Mouse (Mus musculus) spleen, adult 2 months (tissue): Measurements from ENCODE around the gene Pim2. TPM values are rescaled to one million over a fixed set of nuclear protein-coding genes. Genes with fewer than 3 reads are reported as not detected.
A peak's percentile ranks its signal among the peaks of the same experiment; 100 is the strongest.
"Not testable (repeated sequence)": the region's sequence is repeated elsewhere in the genome, so short reads cannot be mapped to it uniquely, and the experiment has no call there.

Experiments
- DNase-seq, 2 experiments: peaks; one replicate each; pipeline versions ENCODE4 v3.0.0 to v3.0.0-alpha.2; 2012 to 2021; ENCODE audit warnings: low spot score in 2 of 2, low read depth in 1 of 2
- H3K27ac ChIP-seq: fragments of 200-500 bp; 2 replicates; pipeline ENCODE4 v1.5.1; 2012; ENCODE audit warnings: low read length, inconsistent platforms; ENCODE audit not compliant: insufficient read depth
- H3K27me3 ChIP-seq: fragments of 200-500 bp; 2 replicates; pipeline ENCODE4 v1.6.1; 2012; ENCODE audit warnings: mild to moderate bottlenecking, moderate library complexity, low read length, inconsistent platforms; ENCODE audit not compliant: control insufficient read depth, insufficient read depth
- H3K36me3 ChIP-seq: fragments of 200-500 bp; 2 replicates; pipeline ENCODE4 v1.6.1; 2012; ENCODE audit warnings: mild to moderate bottlenecking, low read length, inconsistent platforms; ENCODE audit not compliant: control insufficient read depth, insufficient read depth
- H3K4me1 ChIP-seq: fragments of 200-500 bp; 2 replicates; pipeline ENCODE4 v1.6.1; 2011; ENCODE audit warnings: inconsistent platforms; ENCODE audit not compliant: control insufficient read depth, insufficient read depth, insufficient read length
- H3K4me3 ChIP-seq: fragments of 200-500 bp; 2 replicates; pipeline ENCODE4 v1.5.1; 2011; ENCODE audit warnings: mild to moderate bottlenecking, inconsistent platforms; ENCODE audit not compliant: insufficient read depth, insufficient read length; ENCODE audit errors: extremely low read depth
- CTCF ChIP-seq: fragments of 200-500 bp; IDR thresholded peaks from 2 replicates; pipeline ENCODE4 v1.5.1; 2011; ENCODE audit warnings: mild to moderate bottlenecking, inconsistent platforms; ENCODE audit not compliant: insufficient read depth, insufficient read length, insufficient replicate concordance; ENCODE audit errors: extremely low read depth
- POLR2A ChIP-seq: fragments of 200-500 bp; IDR thresholded peaks from 2 replicates; pipeline ENCODE4 v1.6.1; 2011; ENCODE audit warnings: low read depth, low read length, inconsistent platforms
- WGBS: fragments of 180-500 bp; shearing (Covaris S2); methylation state at CpG from one replicate; pipeline ENCODE4 v1.1.7; 2018; 5-methylcytosine and 5-hydroxymethylcytosine counted together
- polyA plus RNA-seq: library from polyadenylated mRNA; depleted of rRNA; stranded (reverse); fragments of >200 nt; gene quantifications from 2 replicates; pipeline ENCODE4 v1.2.3, GENCODE M21; 2012

Pim2 gene
- polyA plus RNA-seq, 1 experiment = 40.1 TPM

DNA sequence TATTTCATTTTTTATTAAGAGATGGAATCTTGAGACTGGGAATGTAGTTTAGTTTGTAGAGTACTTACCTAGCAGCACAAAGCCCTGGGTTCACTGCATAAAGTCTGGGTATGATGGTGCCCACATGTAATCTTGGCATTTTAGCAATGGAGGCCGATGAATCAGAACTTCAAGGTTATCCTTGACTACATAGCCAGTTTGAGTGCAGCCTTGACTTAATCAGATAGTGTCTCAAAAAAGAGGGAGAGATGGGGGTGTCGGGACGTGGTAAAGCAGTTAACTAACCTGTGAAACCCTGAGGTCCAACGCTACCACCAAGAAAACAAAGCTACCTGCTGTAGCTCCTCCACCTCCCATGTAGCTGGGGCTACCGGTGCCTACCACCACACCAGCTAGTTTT is 26.4 kb downstream of the Pim2 start:
- no peak overlapping the region for H3K27ac ChIP-seq
- peaks cover 3% of the 10 kb centered on the region for H3K36me3 ChIP-seq

DNA sequence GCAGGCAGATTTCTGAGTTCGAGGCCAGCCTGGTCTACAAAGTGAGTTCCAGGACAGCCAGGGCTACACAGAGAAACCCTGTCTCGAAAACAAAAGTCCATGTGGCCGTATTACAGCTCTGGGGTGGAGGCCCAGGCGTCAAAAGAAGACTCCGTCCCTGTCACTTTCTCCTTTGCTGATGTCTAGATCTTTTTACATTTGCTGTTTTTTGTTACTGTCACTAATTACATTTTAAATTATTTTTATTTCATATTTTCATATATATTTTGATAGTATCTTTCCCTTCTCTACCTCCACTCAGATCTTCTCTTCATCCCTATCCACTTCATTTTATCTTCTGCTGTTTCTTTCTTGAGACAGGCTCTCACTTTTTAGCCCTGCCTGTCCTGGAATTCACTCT is 29.7 kb downstream of the Pim2 start, which contains the start of gene Gm10491:
Gm10491 (minus strand) TSS at position 101 of the 400 bp plus-strand sequence.
- Histone ChIP-seq H3K4me3 (no peak within 1 kb of the TSS), H3K36me3 (peaks cover 3% of the 10 kb centered on the region), H3K27me3 (no peaks in the 10 kb centered on the region), H3K4me1 (no peaks in the 10 kb centered on the region), H3K27ac (no peak within 1 kb of the TSS)
- DNase-seq = no peak
- 87% methylated on average over 5 of the region's 5 CpGs for WGBS
- TF ChIP-seq POLR2A (no peak), CTCF (no peak)

More for the DNA sequence above, 26.4 kb downstream of the Pim2 start:
- H3K4me1 ChIP-seq = no peaks in the 10 kb centered on the region
- WGBS = 92% methylated on average over 5 of the region's 5 CpGs
- no peaks in the 10 kb centered on the region for H3K27me3 ChIP-seq
- no peak for DNase-seq
- TF ChIP-seq POLR2A = no peak
- TF ChIP-seq CTCF = no peak
- no peak overlapping the region for H3K4me3 ChIP-seq

DNA sequence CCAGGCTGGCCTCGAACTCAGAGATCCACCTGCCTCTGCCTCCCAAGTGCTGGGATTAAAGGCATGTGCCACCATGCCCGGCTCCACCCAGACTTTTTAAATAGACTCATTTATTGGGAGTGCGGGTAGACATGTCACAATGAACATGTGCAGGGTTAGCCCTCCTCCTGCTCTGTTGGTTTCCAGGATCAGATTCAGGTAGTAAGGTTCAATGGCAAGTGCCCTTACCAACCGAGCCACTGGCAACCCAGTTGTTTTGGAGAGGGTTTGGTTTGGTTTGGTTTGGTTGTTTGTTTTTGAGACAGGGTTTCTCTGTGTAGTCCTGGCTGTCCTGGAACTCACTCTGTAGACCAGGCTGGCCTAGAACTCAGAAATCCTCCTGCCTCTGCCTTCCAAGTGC is 31.2 kb downstream of the Pim2 start, which contains the start of gene Gm10490:
Gm10490 (plus strand) TSS at position 301 of the 400 bp plus-strand sequence.
- WGBS = 85% methylated on average over 4 of the region's 4 CpGs
- not testable (repeated sequence) for H3K27me3 ChIP-seq

DNA sequence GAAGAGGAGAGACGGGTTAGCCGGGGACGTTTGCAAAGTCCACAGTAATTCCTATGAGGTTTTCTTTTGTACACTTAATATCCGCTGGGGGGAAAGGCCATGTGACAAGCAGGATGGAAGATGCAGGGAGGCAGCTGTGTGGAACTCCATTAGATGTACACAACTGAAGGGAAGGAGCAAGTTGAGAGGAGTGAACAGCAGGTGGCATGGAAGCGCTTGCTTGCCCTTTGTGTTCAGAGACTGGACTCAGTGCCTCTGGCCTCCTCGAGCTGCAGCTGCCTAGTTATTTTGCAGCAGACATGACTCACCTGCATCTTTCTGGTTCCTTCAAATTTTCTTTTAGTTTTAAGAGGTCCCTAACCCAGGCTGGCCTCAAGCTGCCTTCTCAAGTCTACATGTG is 32.4 kb downstream of the Pim2 start:
- TF ChIP-seq CTCF (no peak), POLR2A (no peak)
- Histone ChIP-seq H3K27ac (no peak overlapping the region), H3K36me3 (peaks cover 3% of the 10 kb centered on the region), H3K27me3 (no peaks in the 10 kb centered on the region), H3K4me1 (no peaks in the 10 kb centered on the region), H3K4me3 (no peak overlapping the region)
- WGBS = 74% methylated on average over 6 of the region's 6 CpGs
- DNase-seq = no peak

More for the DNA sequence above, 31.2 kb downstream of the Pim2 start, which contains the start of gene Gm10490:
- H3K36me3 ChIP-seq, H3K4me1 ChIP-seq, DNase-seq, H3K27ac ChIP-seq, H3K4me3 ChIP-seq: not testable (repeated sequence)

DNA sequence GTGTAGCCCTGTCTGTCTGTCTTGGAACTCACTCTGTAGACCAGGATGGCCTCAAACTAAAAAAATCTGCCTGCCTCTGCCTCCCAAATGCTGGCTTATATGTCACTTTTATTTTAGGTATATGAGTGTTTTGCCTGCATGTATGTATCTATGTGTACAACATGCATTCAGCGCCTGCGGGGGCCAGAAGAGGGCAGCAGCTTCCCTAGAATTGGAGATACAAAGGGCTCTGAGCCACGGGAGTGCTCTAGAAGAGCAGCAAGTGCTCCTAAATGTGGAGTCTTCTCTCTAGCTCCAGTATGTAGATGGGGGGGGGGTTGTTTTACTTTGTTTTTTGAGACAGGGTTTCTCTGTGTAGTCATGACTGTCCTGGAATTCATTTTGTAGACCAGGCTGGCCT is 37.6 kb downstream of the Pim2 start:
- not testable (repeated sequence) for H3K4me1 ChIP-seq, H3K27me3 ChIP-seq, H3K4me3 ChIP-seq, H3K27ac ChIP-seq, H3K36me3 ChIP-seq
- WGBS = 22% methylated on average over 3 of the region's 3 CpGs
- peak in 1 of 2 experiments; percentile 13 for DNase-seq

DNA sequence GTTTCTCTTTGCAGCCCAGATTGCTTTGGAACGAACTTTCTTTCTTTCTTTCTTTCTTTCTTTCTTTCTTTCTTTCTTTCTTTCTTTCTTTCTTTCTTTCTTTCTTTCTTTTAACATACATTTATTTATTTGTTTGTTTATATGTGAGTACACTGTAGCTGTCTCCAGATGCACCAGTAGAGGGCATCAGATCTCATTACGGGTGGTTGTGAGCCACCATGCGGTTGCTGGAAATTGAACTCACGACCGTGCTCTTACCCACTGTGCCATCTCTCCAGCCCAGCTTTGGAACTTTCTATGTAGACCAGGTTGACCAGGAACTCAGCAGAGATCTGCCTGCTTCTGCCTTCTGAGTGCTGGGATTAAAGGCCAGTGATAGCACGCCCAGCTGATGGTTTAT is 39.9 kb downstream of the Pim2 start:
- H3K4me3 ChIP-seq, H3K36me3 ChIP-seq: not testable (repeated sequence)
- WGBS = 67% methylated on average over 6 of the region's 6 CpGs

DNA sequence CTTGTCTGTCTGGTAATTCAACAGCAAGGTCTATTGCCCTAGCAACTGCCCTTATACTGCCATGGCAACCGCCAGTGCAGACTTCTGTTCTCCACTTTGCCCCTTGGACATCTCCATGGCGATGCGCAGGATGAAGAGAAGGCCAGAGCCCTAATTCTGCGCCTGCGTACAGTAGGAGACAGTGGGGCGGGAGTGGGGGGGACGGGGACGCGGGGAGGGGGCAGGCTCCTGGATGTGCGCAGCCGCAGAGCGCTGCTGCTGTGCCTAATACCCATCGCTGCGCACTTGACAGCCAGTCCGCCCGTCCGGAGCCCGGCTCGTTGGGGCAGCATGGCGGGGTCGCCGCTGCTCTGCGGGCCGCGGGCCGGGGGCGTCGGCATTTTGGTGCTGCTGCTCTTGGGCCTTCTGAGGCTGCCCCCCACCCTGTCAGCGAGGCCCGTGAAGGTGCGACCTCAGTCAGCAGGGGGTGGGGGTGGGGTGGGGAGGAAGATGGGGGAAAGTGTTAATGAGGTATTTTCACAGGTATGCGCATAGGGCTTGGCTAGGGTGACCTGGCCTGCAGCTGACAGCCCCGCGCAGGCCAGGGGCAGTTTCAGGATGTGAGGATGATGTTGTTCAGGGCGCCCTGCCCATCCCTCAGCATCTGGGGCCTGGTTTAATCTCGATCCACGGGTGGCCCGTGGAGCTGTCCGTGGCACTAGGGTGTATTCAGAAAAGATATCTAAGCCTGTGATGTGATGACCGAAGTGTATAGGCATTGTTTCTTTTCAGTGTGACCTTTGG is 41.7 kb downstream of the Pim2 start, which contains the start of gene Pcsk1n:
Pcsk1n (plus strand) TSS at position 222 of the 783 bp plus-strand sequence.
- 28% methylated on average over 39 of the region's 40 CpGs for WGBS
- Histone ChIP-seq H3K27me3 (peaks cover 4% of the 10 kb centered on the region), H3K36me3 (no peaks in the 10 kb centered on the region)

More for the DNA sequence above, 39.9 kb downstream of the Pim2 start:
- not testable (repeated sequence) for H3K4me1 ChIP-seq, DNase-seq, H3K27me3 ChIP-seq, H3K27ac ChIP-seq

More for the DNA sequence above, 41.7 kb downstream of the Pim2 start, which contains the start of gene Pcsk1n:
- no peak within 1 kb of the TSS for H3K27ac ChIP-seq
- no peaks in the 10 kb centered on the region; the same call in 1 of the 2 replicates for H3K4me1 ChIP-seq
- no peak within 1 kb of the TSS for H3K4me3 ChIP-seq
- TF ChIP-seq CTCF (no peak), POLR2A (no peak)
- no peak for DNase-seq
